Mouse (Mus musculus) stomach, postnatal 0 days (tissue): ENCODE measurements around the gene Hnrnpll.

Experiments
- CTCF ChIP-seq: IDR thresholded peaks from 2 replicates; pipeline ENCODE4 v1.5.1; 2016; ENCODE audit warnings: antibody characterized with exemption, low read depth, mild to moderate bottlenecking, moderate library complexity
- EP300 ChIP-seq: optimal IDR thresholded peaks from 2 replicates; pipeline ENCODE3; 2016; ENCODE audit warnings: antibody characterized with exemption

- no peak for TF ChIP-seq CTCF
- TF ChIP-seq EP300 = no peak
Measured at GRCm38 (mm10) chr17:80060828-80061782, 1.0 kb downstream of the Hnrnpll start.
